Mouse (Mus musculus) forebrain, embryonic 10.5 days (tissue): Measurements from ENCODE around the gene Olfr1340. TPM values are rescaled to one million over a fixed set of nuclear protein-coding genes. Genes with fewer than 3 reads are reported as not detected.

Source experiments
- DNase-seq: peaks from one replicate; pipeline ENCODE4 v3.0.0-alpha.2; 2017; ENCODE audit warnings: low spot score; ENCODE audit errors: extremely low spot score
- H3K27ac ChIP-seq: fragments of 300-500 bp; sonication (generic); 2 replicates; pipeline ENCODE4 v1.5.1; 2016; ENCODE audit warnings: mild to moderate bottlenecking
- H3K27me3 ChIP-seq: fragments of 300-500 bp; sonication (generic); 2 replicates; pipeline ENCODE4 v1.6.1; 2016; ENCODE audit warnings: mild to moderate bottlenecking; ENCODE audit not compliant: poor library complexity, severe bottlenecking
- H3K36me3 ChIP-seq: fragments of 300-500 bp; sonication (generic); replicated peaks from 2 replicates; pipeline ENCODE4 v1.6.1; 2016; ENCODE audit warnings: mild to moderate bottlenecking, moderate library complexity
- H3K4me1 ChIP-seq: fragments of 300-500 bp; sonication (generic); 2 replicates; pipeline ENCODE4 v1.6.1; 2016
- H3K4me3 ChIP-seq: fragments of 300-500 bp; sonication (generic); 2 replicates; pipeline ENCODE4 v1.5.1; 2016; ENCODE audit warnings: mild to moderate bottlenecking, moderate library complexity
- H3K9me3 ChIP-seq: fragments of 300-500 bp; sonication (generic); 2 replicates; pipeline ENCODE4 v1.6.1; 2016; ENCODE audit warnings: mild to moderate bottlenecking, moderate library complexity
- WGBS: fragments of 180-500 bp; shearing (Covaris S2); methylation state at CpG from one replicate; pipeline ENCODE4 v1.1.7; 2016; 5-methylcytosine and 5-hydroxymethylcytosine counted together
- polyA plus RNA-seq: library from polyadenylated mRNA; unstranded; fragments of >200 nt; fragmentation: Nextera tagmentation; extraction: Ambion mirVana; gene quantifications from 2 replicates; pipeline ENCODE4 v1.2.1, GENCODE M21; 2016

Olfr1340 gene
- polyA plus RNA-seq, 1 experiment from 2014 or later = not detected

DNA sequence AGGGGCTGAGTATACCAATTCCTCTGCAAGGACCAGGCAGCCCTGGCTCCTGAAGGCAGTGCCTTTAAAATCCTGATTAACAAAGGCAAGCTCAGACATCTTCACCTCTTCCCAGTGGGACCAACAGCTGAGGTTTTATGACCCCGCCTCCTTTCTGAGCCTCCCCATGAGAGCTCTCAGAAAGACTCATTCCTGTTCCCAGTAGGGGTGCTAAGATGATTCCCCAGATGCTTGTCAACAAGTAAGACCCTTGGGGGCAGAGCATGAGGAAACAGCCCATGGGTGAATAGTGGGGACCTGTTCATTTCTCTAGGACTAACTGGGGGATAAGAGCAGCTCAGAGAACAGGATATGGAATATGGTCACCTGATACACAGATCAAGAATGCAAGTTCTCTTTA lies 38.7 kb downstream of the Olfr1340 start, which contains the start of gene Olfr1338:
Gene Olfr1338 (minus strand): TSS at position 101 of the 400 bp plus-strand sequence.
- DNase-seq = no peak
- no peaks in the 10 kb centered on the region for H3K4me1 ChIP-seq
- no peak within 1 kb of the TSS for H3K27ac ChIP-seq
- no peaks in the 10 kb centered on the region for H3K36me3 ChIP-seq
- 91% methylated on average over 1 of the region's 1 CpGs for WGBS
- H3K9me3 ChIP-seq = no peaks in the 10 kb centered on the region
- no peaks in the 10 kb centered on the region for H3K27me3 ChIP-seq
- no peak within 1 kb of the TSS for H3K4me3 ChIP-seq

Other genes starting within 250 kb of the Olfr1340 start
- gene Tie1, start 230.1 kb upstream of the Olfr1340 start, polyA plus RNA-seq = 12.8 and 13.6 TPM in 2 replicates
- gene 2610528J11Rik, start 193.1 kb upstream of the Olfr1340 start, polyA plus RNA-seq = 1.1 and 2.1 TPM in 2 replicates
- 0.68 and 0.76 TPM in 2 replicates for gene Tmem125, start 176.1 kb upstream of the Olfr1340 start, polyA plus RNA-seq
- 0.73 and 0.94 TPM in 2 replicates for gene Cfap57, start 99.4 kb upstream of the Olfr1340 start, polyA plus RNA-seq
- gene Ebna1bp2, start 99.3 kb upstream of the Olfr1340 start, polyA plus RNA-seq = 210 and 221 TPM in 2 replicates
- not detected in 2 replicates for gene Olfr62, start 61.2 kb upstream of the Olfr1340 start, polyA plus RNA-seq
- gene Olfr1342, start 27.4 kb upstream of the Olfr1340 start, polyA plus RNA-seq = not detected in 2 replicates
- gene Olfr1341, start 16.6 kb upstream of the Olfr1340 start, polyA plus RNA-seq = not detected in 2 replicates
- gene Olfr1339, start 12.0 kb downstream of the Olfr1340 start, polyA plus RNA-seq = not detected in 2 replicates
- not detected in 2 replicates for gene Olfr1338, start 38.6 kb downstream of the Olfr1340 start, polyA plus RNA-seq
- gene Olfr1337, start 62.4 kb downstream of the Olfr1340 start, polyA plus RNA-seq = not detected in 2 replicates
- gene Olfr1335, start 89.8 kb downstream of the Olfr1340 start, polyA plus RNA-seq = not detected in 2 replicates
- gene Olfr1333, start 116.1 kb downstream of the Olfr1340 start, polyA plus RNA-seq = not detected in 2 replicates
- gene Olfr1331, start 144.5 kb downstream of the Olfr1340 start, polyA plus RNA-seq = not detected in 2 replicates
- not detected in 2 replicates for gene Olfr1330, start 168.5 kb downstream of the Olfr1340 start, polyA plus RNA-seq
- not detected in 2 replicates for gene Olfr1329, start 197.3 kb downstream of the Olfr1340 start, polyA plus RNA-seq
- gene Olfr1328, start 218.5 kb downstream of the Olfr1340 start, polyA plus RNA-seq = not detected in 2 replicates
- not detected in 2 replicates for gene Lao1, start 241.4 kb downstream of the Olfr1340 start, polyA plus RNA-seq